Comparison of ENCODE assay signal across 8 mouse cellular contexts in the genomic region with DNA sequence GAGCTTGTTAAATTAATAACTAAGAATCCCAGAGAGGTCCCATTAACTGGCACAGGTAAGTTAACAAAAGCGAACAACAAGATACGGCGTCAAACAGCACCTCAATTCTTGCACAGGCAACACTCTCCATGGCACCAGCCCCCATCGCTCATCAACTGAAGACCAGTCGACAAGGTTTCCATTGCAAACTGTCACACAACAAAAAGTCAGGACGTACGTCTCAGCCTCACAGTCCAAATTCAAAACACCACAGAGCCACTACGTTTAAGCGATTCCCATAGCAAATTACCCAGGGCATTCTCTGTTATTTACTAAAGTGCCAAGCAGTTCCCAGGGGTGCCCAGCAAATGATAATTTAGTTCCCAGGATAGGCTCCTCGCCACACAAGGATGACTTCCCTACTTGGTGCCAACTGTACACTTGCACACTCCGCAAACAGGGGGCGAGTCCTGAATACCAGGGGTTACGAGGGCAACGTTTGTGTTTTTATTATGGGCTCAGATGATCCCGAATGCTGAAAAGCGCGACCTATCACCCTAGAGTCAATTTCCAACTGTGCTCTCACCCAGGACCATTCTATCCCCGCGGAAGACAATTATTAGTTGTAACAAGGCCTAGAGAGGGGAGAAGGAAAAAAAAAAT. TPM values are rescaled to one million over a fixed set of nuclear protein-coding genes. Genes with fewer than 3 reads are reported as not detected.
DNase-seq lines count a peak whose midpoint lies in the region; ATAC-seq and TF ChIP-seq lines count a peak whose summit lies in the region.

No protein-coding gene starts in this region.

- peak overlapping the region; percentile 99 for H3K27ac ChIP-seq in heart, embryonic 13.5 days (replicated peaks)
- H3K27ac ChIP-seq in kidney, postnatal 0 days: peak overlapping the region; percentile 99

- peak overlapping the region; percentile 97 for H3K4me3 ChIP-seq in heart, embryonic 13.5 days
- H3K4me3 ChIP-seq in kidney, postnatal 0 days (replicated peaks; ENCODE audit: low read depth, low read length): peak overlapping the region; percentile 98

- H3K9ac ChIP-seq in heart, embryonic 13.5 days: peak overlapping the region; percentile 98
- H3K9ac ChIP-seq in kidney, postnatal 0 days (ENCODE audit: low read depth, low read length): peak overlapping the region; percentile 98

- no peak for TF ChIP-seq CTCF in kidney, postnatal 0 days (IDR thresholded peaks at IDR 0.05; ENCODE audit: low read depth)

- H3K36me3 ChIP-seq in heart, embryonic 13.5 days: no peaks in the 10 kb centered on the region
- no peaks in the 10 kb centered on the region for H3K36me3 ChIP-seq in kidney, postnatal 0 days (ENCODE audit: insufficient read depth, low read length)

- ATAC-seq in frontal cortex, adult (ENCODE audit: low TSS enrichment): 0 out of 2 replicates have a peak, but pooled peaks have one; percentile 1
- no peak for ATAC-seq in heart, embryonic 13.5 days (ENCODE audit: extremely low read depth, insufficient number of reproducible peaks, low FRiP score, low TSS enrichment)
- no peak for ATAC-seq in kidney, postnatal 0 days (replicated peaks; ENCODE audit: low FRiP score, low read depth)

- no peaks in the 10 kb centered on the region for H3K27me3 ChIP-seq in heart, embryonic 13.5 days (replicated peaks)
- H3K27me3 ChIP-seq in kidney, postnatal 0 days (ENCODE audit: insufficient read depth, low read length): no peaks in the 10 kb centered on the region

- whole genome bisulfite sequencing in heart, embryonic 13.5 days: 1% methylated on average over 19 of the region's 19 CpGs
- WGBS in kidney, postnatal 0 days: 1% methylated on average over 19 of the region's 19 CpGs

- no peaks in the 10 kb centered on the region for H3K9me3 ChIP-seq in heart, embryonic 13.5 days
- no peaks in the 10 kb centered on the region for H3K9me3 ChIP-seq in kidney, postnatal 0 days (replicated peaks; ENCODE audit: low read length)

- DNase-seq in frontal cortex, postnatal 10 days (ENCODE audit: low spot score in 2 of 2): no peak
- DNase-seq in ES-CJ7 (ENCODE audit: low read depth, low spot score): peak; percentile 29
- peak; percentile 31 for DNase-seq in embryo, embryonic 10 days (ENCODE audit: low spot score)
- peak; percentile 47 for DNase-seq in kidney, postnatal 0 days (ENCODE audit: low spot score)
- peak; percentile 28 for DNase-seq in mesoderm, embryonic 11.5 days (ENCODE audit: low read depth, low spot score)
- peak; percentile 13 to 22 for DNase-seq in thymus, postnatal 36 days

- peak overlapping the region; percentile 92 for H3K4me2 ChIP-seq in heart, embryonic 13.5 days
- H3K4me2 ChIP-seq in kidney, postnatal 0 days (ENCODE audit: low read length): peak overlapping the region; percentile 65

- peaks cover 32% of the 10 kb centered on the region for H3K4me1 ChIP-seq in heart, embryonic 13.5 days
- H3K4me1 ChIP-seq in kidney, postnatal 0 days (replicated peaks; ENCODE audit: insufficient read depth, low read length): 0 out of 2 replicates have a peak, but pooled peaks cover 2% of the 10 kb centered on the region

RNA-seq across cellular contexts. Expression of a gene that starts 1.0 kb away (rescaled TPM):
- 14.9 and 17.5 TPM in 2 replicates for polyA plus RNA-seq in heart, embryonic 13.5 days (2015; fragmentation: Nextera tagmentation; extraction: Ambion mirVana)
- 32.4 and 35.3 TPM in 2 replicates for polyA plus RNA-seq in kidney, postnatal 0 days (2015; fragmentation: Nextera tagmentation; extraction: Ambion mirVana)

Comparison
In these comparisons a context has a peak if more than half of its experiments do, and no peak if none do; other contexts are left out.
1. DNase-seq: peak in ES-CJ7 (single experiment), embryo, embryonic 10 days (single experiment), kidney, postnatal 0 days (single experiment), mesoderm, embryonic 11.5 days (single experiment) and thymus, postnatal 36 days (2 of 2); none in frontal cortex, postnatal 10 days (0 of 2).